Mouse (Mus musculus): ENCODE measurements around the gene Magi3. TPM values are rescaled to one million over a fixed set of nuclear protein-coding genes. Genes with fewer than 3 reads are reported as not detected.

Magi3 gene
- polyA plus RNA-seq, 1 experiment from 2014 or later, result 6.1 TPM

- WGBS, result 93% methylated on average over 3 of the region's 3 CpGs
- no peak for ATAC-seq (replicated peaks; ENCODE audit: low FRiP score)
- H3K27ac ChIP-seq, result no peak overlapping the region
- H3K36me3 ChIP-seq, result peaks cover 64% of the 10 kb centered on the region
- H3K4me3 ChIP-seq (replicated peaks), result no peak overlapping the region
- H3K27me3 ChIP-seq, result no peaks in the 10 kb centered on the region
- H3K4me2 ChIP-seq, result no peak overlapping the region
- H3K9ac ChIP-seq, result no peak overlapping the region
- H3K4me1 ChIP-seq, result no peaks in the 10 kb centered on the region
- H3K9me3 ChIP-seq (replicated peaks), result no peaks in the 10 kb centered on the region
These were observed 202.2 kb downstream of the Magi3 start for GRCm38 (mm10) chr3:104017931-104018330.

DNA sequence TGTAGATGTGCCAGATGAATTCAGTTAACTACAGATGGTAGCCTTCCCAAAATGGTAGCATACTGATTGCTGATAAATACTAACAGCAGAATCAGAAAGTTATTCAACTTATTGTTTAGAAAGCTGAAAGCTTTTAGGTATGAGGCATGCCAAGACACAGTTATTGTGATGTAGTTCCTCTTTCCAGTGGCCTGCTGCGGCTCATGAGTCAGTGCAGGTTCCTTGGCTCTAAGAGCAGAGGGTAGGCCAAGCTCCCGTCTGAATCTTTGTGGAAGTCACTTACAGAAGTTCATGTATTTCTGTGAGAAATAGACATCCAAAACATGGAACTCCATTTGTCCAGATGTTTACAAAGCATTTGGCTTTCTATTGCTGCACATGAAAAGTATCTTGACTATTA is 208.2 kb downstream of the Magi3 start:
- Histone ChIP-seq H3K4me3 (replicated peaks) (no peak overlapping the region), H3K27me3 (no peaks in the 10 kb centered on the region), H3K36me3 (peaks cover 49% of the 10 kb centered on the region), H3K9ac (no peak overlapping the region), H3K4me2 (no peak overlapping the region), H3K4me1 (no peaks in the 10 kb centered on the region), H3K9me3 (replicated peaks) (no peaks in the 10 kb centered on the region), H3K27ac (no peak overlapping the region)
- ATAC-seq (replicated peaks; ENCODE audit: low FRiP score), result no peak
- WGBS, result 93% methylated on average over 2 of the region's 2 CpGs

DNA sequence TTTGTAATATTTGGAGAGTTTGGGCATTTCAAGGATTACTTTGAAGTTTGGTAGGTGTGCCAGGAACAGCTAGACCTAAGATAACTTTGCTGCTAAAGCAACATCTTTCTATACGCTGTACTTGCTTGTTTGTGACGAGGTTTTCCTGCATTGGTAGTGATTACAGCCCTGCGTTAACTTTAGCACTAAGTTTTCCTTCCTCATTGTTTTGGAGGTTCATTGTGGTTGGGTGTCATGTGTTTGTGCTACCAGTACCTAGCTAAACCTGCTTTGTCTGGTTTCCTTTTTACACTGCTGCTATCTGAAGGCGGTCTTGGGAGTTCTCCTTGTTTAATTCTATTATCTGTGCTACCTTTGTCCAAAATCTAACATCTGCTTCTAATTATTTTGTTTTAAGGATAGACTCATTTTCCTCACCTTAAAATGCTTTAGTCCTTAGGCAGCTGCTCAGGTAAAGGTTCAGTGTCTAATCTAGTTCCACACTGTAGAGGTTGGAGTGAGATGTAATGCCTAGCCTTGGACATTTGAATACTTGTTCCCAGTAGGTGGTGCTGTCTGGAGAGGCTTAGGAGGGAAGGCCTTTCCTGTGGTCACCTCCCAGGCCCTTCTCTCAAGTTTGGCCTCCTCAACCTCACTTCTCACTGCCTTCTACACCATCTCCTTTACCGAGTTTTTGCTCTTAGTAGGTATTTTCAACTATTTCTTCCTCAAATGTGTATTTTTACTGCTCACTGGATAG is 210.1 kb downstream of the Magi3 start:
- no peaks in the 10 kb centered on the region for H3K4me1 ChIP-seq

GRCm38 (mm10) chr3:104007479-104007878 is 212.7 kb downstream of the Magi3 start:
- H3K4me3 ChIP-seq (replicated peaks), result no peak overlapping the region
- peaks cover 60% of the 10 kb centered on the region for H3K36me3 ChIP-seq
- no peaks in the 10 kb centered on the region for H3K4me1 ChIP-seq
- no peaks in the 10 kb centered on the region for H3K9me3 ChIP-seq (replicated peaks)
- ATAC-seq (replicated peaks; ENCODE audit: low FRiP score), result no peak
- no peak overlapping the region for H3K9ac ChIP-seq
- 91% methylated on average over 8 of the region's 8 CpGs for WGBS
- no peak overlapping the region for H3K27ac ChIP-seq
- H3K4me2 ChIP-seq, result no peak overlapping the region
- H3K27me3 ChIP-seq, result no peaks in the 10 kb centered on the region

More for the DNA sequence above, 210.1 kb downstream of the Magi3 start:
- Histone ChIP-seq H3K4me2 (no peak overlapping the region), H3K9ac (no peak overlapping the region), H3K27ac (no peak overlapping the region), H3K27me3 (no peaks in the 10 kb centered on the region), H3K4me3 (replicated peaks) (no peak overlapping the region), H3K36me3 (peaks cover 51% of the 10 kb centered on the region), H3K9me3 (replicated peaks) (no peaks in the 10 kb centered on the region)
- no peak for ATAC-seq (replicated peaks; ENCODE audit: low FRiP score)
- WGBS, result 85% methylated on average over 5 of the region's 5 CpGs

DNA sequence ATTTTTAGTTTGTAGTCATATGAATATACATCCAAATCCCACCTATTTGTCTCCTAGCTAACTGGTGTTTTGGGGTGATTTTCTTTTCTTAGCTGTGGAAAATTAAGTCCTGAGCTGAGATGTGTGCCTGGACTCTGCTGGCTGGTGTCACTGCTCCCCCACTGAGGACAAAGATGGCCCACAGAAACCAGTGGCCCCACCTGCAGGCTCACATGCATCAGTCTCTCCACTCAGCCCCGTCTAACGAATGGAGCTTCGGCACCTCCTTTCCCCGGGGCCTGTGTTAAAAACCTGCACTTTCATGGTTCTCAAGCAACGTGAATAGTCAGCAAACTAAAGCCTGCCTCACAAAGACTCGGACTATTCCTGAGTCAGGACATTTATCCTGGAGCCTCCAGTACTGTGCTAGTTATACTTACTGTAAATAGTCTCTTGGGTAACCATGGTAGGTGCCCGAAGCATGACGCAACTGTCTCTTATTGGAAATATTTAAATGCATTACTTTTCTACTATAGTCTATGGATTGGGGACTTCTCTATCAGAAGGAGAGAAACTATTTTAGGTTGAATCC is 213.2 kb downstream of the Magi3 start:
- Histone ChIP-seq H3K9ac (no peak overlapping the region), H3K4me3 (replicated peaks) (no peak overlapping the region), H3K4me1 (no peaks in the 10 kb centered on the region), H3K36me3 (peaks cover 59% of the 10 kb centered on the region), H3K27ac (no peak overlapping the region), H3K9me3 (replicated peaks) (no peaks in the 10 kb centered on the region), H3K27me3 (no peaks in the 10 kb centered on the region), H3K4me2 (no peak overlapping the region)
- ATAC-seq (replicated peaks; ENCODE audit: low FRiP score), result no peak
- 91% methylated on average over 8 of the region's 8 CpGs for WGBS

GRCm38 (mm10) chr3:103998724-103999123 is 221.4 kb downstream of the Magi3 start:
- Histone ChIP-seq H3K4me3 (replicated peaks) (no peak overlapping the region), H3K4me2 (no peak overlapping the region), H3K27ac (no peak overlapping the region), H3K9me3 (replicated peaks) (no peaks in the 10 kb centered on the region), H3K9ac (no peak overlapping the region), H3K27me3 (no peaks in the 10 kb centered on the region), H3K36me3 (peaks cover 78% of the 10 kb centered on the region), H3K4me1 (no peaks in the 10 kb centered on the region)
- 91% methylated on average over 4 of the region's 4 CpGs for WGBS
- no peak for ATAC-seq (replicated peaks; ENCODE audit: low FRiP score)

DNA sequence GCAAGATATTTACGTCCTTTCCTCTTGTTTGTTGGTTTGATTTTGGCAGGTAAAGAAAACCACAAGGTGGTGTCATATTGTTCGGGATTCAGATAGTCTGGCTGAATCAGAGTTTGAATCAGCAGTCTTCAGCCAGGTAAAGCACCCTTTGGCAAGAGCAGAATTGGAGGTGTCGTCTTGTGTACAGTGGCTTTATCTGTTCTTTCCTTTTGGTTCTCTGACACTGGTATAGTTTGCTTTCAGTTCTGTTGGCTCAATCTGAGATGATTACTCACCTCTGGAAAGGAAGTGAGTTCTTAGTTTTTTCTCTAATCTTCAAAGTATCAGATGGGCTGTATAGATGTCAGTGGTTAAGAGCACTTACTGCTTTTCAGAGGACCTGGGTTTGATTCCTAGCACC is 228.9 kb downstream of the Magi3 start:
- Histone ChIP-seq H3K4me1 (no peaks in the 10 kb centered on the region), H3K27ac (no peak overlapping the region), H3K4me2 (no peak overlapping the region), H3K4me3 (replicated peaks) (no peak overlapping the region), H3K9me3 (replicated peaks) (no peaks in the 10 kb centered on the region), H3K36me3 (peaks cover 75% of the 10 kb centered on the region), H3K27me3 (no peaks in the 10 kb centered on the region), H3K9ac (no peak overlapping the region)
- no peak for ATAC-seq (replicated peaks; ENCODE audit: low FRiP score)
- WGBS, result 95% methylated on average over 3 of the region's 3 CpGs

GRCm38 (mm10) chr3:103989352-103989751 is 230.8 kb downstream of the Magi3 start:
- WGBS, result 92% methylated on average over 4 of the region's 4 CpGs
- no peaks in the 10 kb centered on the region for H3K27me3 ChIP-seq
- no peak overlapping the region for H3K9ac ChIP-seq
- no peaks in the 10 kb centered on the region for H3K4me1 ChIP-seq
- H3K27ac ChIP-seq, result no peak overlapping the region
- H3K4me3 ChIP-seq (replicated peaks), result no peak overlapping the region
- H3K4me2 ChIP-seq, result no peak overlapping the region
- H3K9me3 ChIP-seq (replicated peaks), result no peaks in the 10 kb centered on the region
- no peak for ATAC-seq (replicated peaks; ENCODE audit: low FRiP score)
- peaks cover 73% of the 10 kb centered on the region for H3K36me3 ChIP-seq

- H3K27ac ChIP-seq, result no peak overlapping the region
- no peak for ATAC-seq (replicated peaks; ENCODE audit: low FRiP score)
- no peaks in the 10 kb centered on the region for H3K4me1 ChIP-seq
- H3K9ac ChIP-seq, result no peak overlapping the region
- no peaks in the 10 kb centered on the region for H3K9me3 ChIP-seq (replicated peaks)
- H3K4me3 ChIP-seq (replicated peaks), result no peak overlapping the region
- H3K4me2 ChIP-seq, result no peak overlapping the region
- 46% methylated on average over 5 of the region's 5 CpGs for WGBS
- H3K27me3 ChIP-seq, result no peaks in the 10 kb centered on the region
- H3K36me3 ChIP-seq, result peaks cover 74% of the 10 kb centered on the region
These were observed 232.2 kb downstream of the Magi3 start for GRCm38 (mm10) chr3:103987831-103988432.

GRCm38 (mm10) chr3:103985194-103985593 is 235.0 kb downstream of the Magi3 start:
- peaks cover 67% of the 10 kb centered on the region for H3K36me3 ChIP-seq
- no peaks in the 10 kb centered on the region for H3K9me3 ChIP-seq (replicated peaks)
- H3K4me3 ChIP-seq (replicated peaks), result no peak overlapping the region
- H3K27me3 ChIP-seq, result no peaks in the 10 kb centered on the region
- H3K4me1 ChIP-seq, result no peaks in the 10 kb centered on the region
- WGBS, result 94% methylated on average over 2 of the region's 2 CpGs
- no peak overlapping the region for H3K9ac ChIP-seq
- H3K27ac ChIP-seq, result no peak overlapping the region
- H3K4me2 ChIP-seq, result no peak overlapping the region
- no peak for ATAC-seq (replicated peaks; ENCODE audit: low FRiP score)

- H3K27ac ChIP-seq, result no peak overlapping the region
- 90% methylated on average over 4 of the region's 4 CpGs for WGBS
- no peaks in the 10 kb centered on the region for H3K4me1 ChIP-seq
- no peak overlapping the region for H3K9ac ChIP-seq
- no peaks in the 10 kb centered on the region for H3K9me3 ChIP-seq (replicated peaks)
- ATAC-seq (replicated peaks; ENCODE audit: low FRiP score), result no peak
- H3K36me3 ChIP-seq, result peaks cover 61% of the 10 kb centered on the region
- H3K27me3 ChIP-seq, result no peaks in the 10 kb centered on the region
- no peak overlapping the region for H3K4me2 ChIP-seq
- no peak overlapping the region for H3K4me3 ChIP-seq (replicated peaks)
These were observed 235.6 kb downstream of the Magi3 start for GRCm38 (mm10) chr3:103984556-103984955.

- Histone ChIP-seq H3K27ac (no peak overlapping the region), H3K9ac (no peak overlapping the region), H3K9me3 (replicated peaks) (no peaks in the 10 kb centered on the region), H3K36me3 (peaks cover 17% of the 10 kb centered on the region), H3K4me3 (replicated peaks) (no peak overlapping the region), H3K4me1 (peaks cover 13% of the 10 kb centered on the region), H3K27me3 (no peaks in the 10 kb centered on the region), H3K4me2 (no peak overlapping the region)
- 94% methylated on average over 2 of the region's 2 CpGs for WGBS
- ATAC-seq (replicated peaks; ENCODE audit: low FRiP score), result no peak
These were observed 249.0 kb downstream of the Magi3 start for GRCm38 (mm10) chr3:103971157-103971556.
